Mouse (Mus musculus) erythroblast, embryonic 14.5 days (primary cell): ENCODE measurements around the gene Olfr1058. TPM values are rescaled to one million over a fixed set of nuclear protein-coding genes. Genes with fewer than 3 reads are reported as not detected.
"Not testable (repeated sequence)": the region's sequence is repeated elsewhere in the genome, so short reads cannot be mapped to it uniquely, and the experiment has no call there.

Source experiments
- H3K27me3 ChIP-seq: 2 replicates; pipeline ENCODE4 v1.6.1; 2012; ENCODE audit warnings: inconsistent platforms; ENCODE audit not compliant: control insufficient read depth
- H3K36me3 ChIP-seq: 2 replicates; pipeline ENCODE4 v1.6.1; 2012; ENCODE audit warnings: mild to moderate bottlenecking, inconsistent platforms; ENCODE audit not compliant: control insufficient read depth
- H3K4me1 ChIP-seq: 2 replicates; pipeline ENCODE4 v1.6.1; 2012; ENCODE audit warnings: inconsistent platforms; ENCODE audit not compliant: control insufficient read depth
- H3K4me3 ChIP-seq: replicated peaks from 2 replicates; pipeline ENCODE3; 2012; ENCODE audit warnings: moderate library complexity, mild to moderate bottlenecking, inconsistent platforms
- H3K9me3 ChIP-seq: 2 replicates; pipeline ENCODE4 v1.6.1; 2012; ENCODE audit warnings: low read length, inconsistent platforms, mixed read lengths; ENCODE audit not compliant: control insufficient read depth
- GATA1 ChIP-seq: IDR thresholded peaks from 2 replicates; pipeline ENCODE4 v1.6.1; 2012; ENCODE audit warnings: low read length, inconsistent platforms, mixed read lengths
- TAL1 ChIP-seq: IDR thresholded peaks from 3 replicates; pipeline ENCODE4 v1.6.1; 2012; ENCODE audit warnings: low read length, inconsistent platforms, mixed read lengths
- polyA plus RNA-seq: library from polyadenylated mRNA; stranded (reverse); fragments of >175 nt; gene quantifications from 2 replicates; pipeline ENCODE4 v1.2.3, GENCODE M21; 2012

The Olfr1058 gene
- polyA plus RNA-seq, result not detected in 2 replicates

DNA sequence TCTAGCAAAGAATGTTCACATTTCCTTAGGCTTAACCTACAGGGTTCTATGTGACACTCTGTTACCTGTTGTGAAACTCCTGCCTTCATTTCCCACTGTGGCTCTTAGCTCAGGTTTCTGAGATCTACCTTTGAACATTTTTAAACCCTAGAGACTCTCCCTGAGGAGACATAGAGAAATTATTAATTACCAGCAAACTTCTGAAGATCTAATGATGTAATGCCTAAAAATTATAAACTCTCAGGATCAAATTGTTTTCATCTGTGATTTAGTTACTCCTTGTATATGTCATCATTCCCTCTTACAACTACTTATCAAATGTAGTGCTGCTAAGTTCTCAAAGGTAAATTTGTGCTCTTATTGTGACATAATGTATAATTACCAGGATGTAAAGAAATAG lies at the start of gene Olfr1058:
Gene Olfr1058 (minus strand): TSS at position 101 of the 400 bp plus-strand sequence.
- not testable (repeated sequence) for H3K4me3 ChIP-seq, H3K36me3 ChIP-seq, H3K27me3 ChIP-seq, H3K4me1 ChIP-seq, H3K9me3 ChIP-seq

DNA sequence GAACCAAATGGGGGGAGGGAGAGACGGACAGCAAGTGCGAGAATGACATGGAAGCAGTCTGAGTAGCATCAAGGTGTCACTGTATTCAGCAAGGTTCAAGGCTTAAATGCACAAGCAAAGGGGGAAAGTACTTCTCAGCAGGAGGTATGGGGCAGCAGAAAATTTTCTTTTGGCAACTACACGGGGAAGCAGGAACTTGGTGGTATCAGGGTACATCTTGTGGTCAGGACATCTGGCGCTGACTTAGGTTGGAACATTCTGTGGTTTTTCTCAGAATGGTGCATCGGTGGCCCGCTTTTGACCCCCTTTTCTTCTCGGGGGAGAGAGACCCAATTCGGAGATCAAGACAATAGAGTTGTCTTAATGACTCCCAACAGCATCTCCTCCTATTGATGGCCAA lies 40.1 kb upstream of the Olfr1058 start:
- not testable (repeated sequence) for H3K4me3 ChIP-seq, H3K27me3 ChIP-seq, H3K36me3 ChIP-seq, H3K4me1 ChIP-seq, H3K9me3 ChIP-seq

DNA sequence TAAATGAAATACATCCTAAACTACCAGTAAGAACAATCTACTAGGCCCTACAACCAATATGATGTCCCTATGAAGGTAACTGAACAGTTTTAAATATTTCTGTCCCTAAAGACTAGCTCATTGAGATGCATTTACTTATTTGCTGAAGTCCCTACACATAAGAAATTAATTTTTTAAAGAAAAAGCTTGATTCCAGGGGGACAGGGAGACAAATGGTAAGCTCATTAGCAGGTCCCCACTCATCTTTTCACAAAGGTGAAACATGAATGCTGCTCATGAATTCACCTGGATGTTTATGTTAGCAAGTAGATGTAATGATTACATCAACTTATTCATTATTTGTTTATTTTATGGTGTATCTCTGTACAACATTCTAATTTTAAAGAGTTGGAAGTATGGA lies 38.3 kb upstream of the Olfr1058 start, which contains the start of gene Olfr1062:
Gene Olfr1062 (minus strand): TSS at position 101 of the 400 bp plus-strand sequence.
- H3K4me3 ChIP-seq, H3K36me3 ChIP-seq, H3K4me1 ChIP-seq, H3K9me3 ChIP-seq, H3K27me3 ChIP-seq: not testable (repeated sequence)

DNA sequence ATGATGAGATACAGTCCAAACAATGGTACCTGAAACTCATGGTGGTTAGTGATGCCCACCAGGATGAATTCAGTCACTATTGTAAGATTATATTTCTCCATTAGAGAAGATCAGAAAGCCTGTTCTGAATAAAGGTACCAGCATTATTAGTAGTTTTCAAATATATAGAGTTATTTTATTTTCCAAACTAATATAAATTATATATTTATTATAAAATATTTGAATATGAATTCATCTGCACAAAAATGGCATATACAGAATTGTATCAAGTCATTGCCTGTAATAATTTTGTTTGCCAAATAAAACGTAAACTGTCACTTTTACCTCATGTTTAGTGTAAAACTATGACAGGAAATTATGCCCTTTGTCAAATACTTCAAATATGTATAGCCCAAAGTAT lies 25.6 kb upstream of the Olfr1058 start, which contains the start of gene Olfr1061:
Gene Olfr1061 (minus strand): TSS at position 101 of the 400 bp plus-strand sequence.
- Histone ChIP-seq H3K27me3 (no peaks in the 10 kb centered on the region), H3K4me1 (no peaks in the 10 kb centered on the region), H3K9me3 (no peaks in the 10 kb centered on the region), H3K36me3 (no peaks in the 10 kb centered on the region), H3K4me3 (no peak within 1 kb of the TSS)
- TF ChIP-seq GATA1 (no peak), TAL1 (no peak)

DNA sequence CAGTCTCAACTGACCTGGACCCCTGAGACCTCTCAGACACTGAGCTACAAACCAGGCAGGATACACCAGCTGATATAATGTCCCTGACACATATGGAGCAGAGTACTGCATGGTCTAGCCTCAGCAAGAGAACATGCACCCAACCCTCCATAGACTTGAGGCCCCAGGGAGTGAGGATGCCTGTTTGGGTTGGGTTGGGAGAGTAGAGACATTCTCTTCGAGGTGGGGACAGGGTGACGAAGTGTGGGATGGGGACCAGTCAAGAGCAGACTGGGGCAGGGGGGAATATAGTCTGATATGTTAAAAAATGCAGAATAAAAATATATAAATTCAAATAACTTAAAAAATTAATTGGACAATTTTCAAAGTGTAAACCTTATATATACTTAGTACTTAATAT lies 6.8 kb upstream of the Olfr1058 start:
- no peak for TF ChIP-seq TAL1
- no peak for TF ChIP-seq GATA1
- no peaks in the 10 kb centered on the region for H3K4me1 ChIP-seq
- no peaks in the 10 kb centered on the region for H3K36me3 ChIP-seq
- H3K27me3 ChIP-seq, result no peaks in the 10 kb centered on the region
- peaks cover 4% of the 10 kb centered on the region; the same call in 1 of the 2 replicates for H3K9me3 ChIP-seq
- no peak overlapping the region for H3K4me3 ChIP-seq

DNA sequence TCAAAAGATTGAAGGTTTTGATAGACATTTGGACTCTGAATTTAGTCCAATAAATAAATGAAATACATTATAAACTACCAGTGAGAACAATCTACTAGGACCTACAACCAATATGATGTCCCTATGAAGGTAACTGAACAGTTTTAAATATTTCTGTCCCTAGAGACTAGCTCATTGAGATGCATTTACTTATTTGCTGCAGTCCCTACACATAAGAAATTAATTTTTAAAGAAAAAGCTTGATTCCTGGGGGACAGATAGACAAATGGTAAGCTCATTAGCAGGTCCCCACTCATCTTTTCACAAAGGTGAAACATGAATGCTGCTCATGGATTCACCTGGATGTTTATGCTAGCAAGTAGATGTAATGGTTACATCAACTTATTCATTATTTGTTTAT lies 10.1 kb downstream of the Olfr1058 start, which contains the start of gene Olfr1057:
Gene Olfr1057 (minus strand): TSS at position 101 of the 400 bp plus-strand sequence.
- H3K36me3 ChIP-seq, result no peaks in the 10 kb centered on the region
- no peaks in the 10 kb centered on the region for H3K4me1 ChIP-seq
- TF ChIP-seq GATA1 (no peak), TAL1 (no peak)
- peaks cover 2% of the 10 kb centered on the region; the same call in 1 of the 2 replicates for H3K9me3 ChIP-seq
- no peaks in the 10 kb centered on the region for H3K27me3 ChIP-seq
- H3K4me3 ChIP-seq, result no peak within 1 kb of the TSS

DNA sequence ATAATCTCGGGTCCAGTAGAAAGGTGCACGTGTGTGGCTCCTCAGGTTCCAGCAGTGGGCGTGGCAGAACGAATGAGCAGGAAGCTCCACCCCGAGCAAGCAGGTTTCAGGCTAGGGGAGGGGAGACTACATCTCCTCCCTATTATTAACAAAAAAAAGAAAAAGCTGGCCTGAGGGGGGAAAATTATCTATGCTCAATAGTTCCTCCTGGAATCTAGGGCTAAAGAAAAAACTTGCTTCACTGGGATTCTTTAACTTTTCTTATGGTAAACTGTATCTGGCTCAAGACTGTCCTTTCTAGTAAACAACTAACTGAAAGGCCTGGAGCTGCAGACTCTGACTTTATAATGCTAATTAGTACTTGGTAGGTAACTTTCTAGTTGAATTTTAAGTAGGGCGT lies 22.0 kb downstream of the Olfr1058 start:
- H3K4me1 ChIP-seq, result not testable (repeated sequence)

DNA sequence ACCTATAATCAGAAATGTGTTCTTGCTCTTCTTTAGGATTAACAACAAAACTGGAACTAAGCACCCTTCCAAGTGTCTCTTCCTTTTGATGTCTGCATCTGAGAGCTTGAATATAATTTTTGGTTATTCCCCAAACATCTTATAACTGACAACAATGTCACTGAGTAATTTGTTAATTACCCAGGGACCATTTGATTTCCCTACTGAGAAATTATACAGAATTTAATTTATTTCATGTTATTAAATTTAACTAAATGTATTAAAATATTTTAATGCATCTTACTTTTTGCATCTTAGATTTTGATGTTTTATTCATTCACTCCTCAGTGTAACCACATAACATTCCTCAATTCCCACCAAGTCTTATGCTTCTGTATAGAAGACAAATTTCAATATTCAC lies 26.0 kb downstream of the Olfr1058 start, which contains the start of gene Olfr1056:
Gene Olfr1056 (minus strand): TSS at position 101 of the 400 bp plus-strand sequence.
- TF ChIP-seq TAL1, result no peak
- no peak for TF ChIP-seq GATA1
- Histone ChIP-seq H3K36me3 (no peaks in the 10 kb centered on the region), H3K4me1 (no peaks in the 10 kb centered on the region), H3K9me3 (peaks cover 4% of the 10 kb centered on the region; the same call in 1 of the 2 replicates), H3K27me3 (no peaks in the 10 kb centered on the region), H3K4me3 (no peak within 1 kb of the TSS)

More for the DNA sequence above, 22.0 kb downstream of the Olfr1058 start:
- H3K36me3 ChIP-seq, H3K4me3 ChIP-seq, H3K27me3 ChIP-seq, H3K9me3 ChIP-seq: not testable (repeated sequence)

DNA sequence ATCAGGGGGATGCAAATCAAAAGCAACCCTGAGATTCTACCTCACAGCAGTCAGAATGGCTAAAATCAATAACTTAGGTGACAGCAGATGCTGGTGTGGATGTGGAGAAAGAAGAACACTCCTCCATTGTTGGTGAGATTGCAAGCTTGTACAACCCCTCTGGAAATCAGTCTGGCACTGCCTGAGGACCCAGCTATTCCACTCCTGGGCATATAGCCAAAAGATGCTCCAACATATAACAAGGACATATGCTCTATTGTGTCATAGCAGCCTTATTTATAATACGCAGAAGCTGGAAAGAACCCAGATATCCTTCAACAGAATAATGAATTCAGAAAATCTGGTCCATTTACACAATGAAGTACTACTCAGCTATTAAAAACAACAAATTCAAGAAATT lies 36.6 kb downstream of the Olfr1058 start:
- H3K27me3 ChIP-seq, H3K9me3 ChIP-seq, H3K4me3 ChIP-seq, H3K4me1 ChIP-seq, H3K36me3 ChIP-seq: not testable (repeated sequence)

DNA sequence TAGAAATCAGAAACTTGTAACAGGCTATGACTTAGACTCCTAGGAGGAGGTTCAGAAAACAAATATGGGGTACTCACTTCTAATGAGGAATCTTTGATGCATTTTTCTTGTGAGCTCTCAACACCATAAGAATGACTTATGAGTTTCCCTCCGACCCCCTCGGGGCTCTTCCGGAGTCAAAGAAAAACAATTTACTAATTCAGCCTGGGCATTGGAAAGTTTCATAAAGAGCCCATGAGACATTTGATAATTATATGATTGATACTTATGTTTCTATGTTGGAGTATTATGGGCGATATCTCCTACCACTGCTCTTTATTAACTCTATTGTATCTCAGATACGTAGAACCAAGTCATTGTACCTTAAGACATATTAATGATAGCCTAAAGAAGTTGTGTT lies 38.2 kb downstream of the Olfr1058 start, which contains the start of gene Olfr1055:
Gene Olfr1055 (minus strand): TSS at position 101 of the 400 bp plus-strand sequence.
- Histone ChIP-seq H3K4me1 (no peaks in the 10 kb centered on the region), H3K4me3 (no peak within 1 kb of the TSS), H3K36me3 (no peaks in the 10 kb centered on the region), H3K27me3 (no peaks in the 10 kb centered on the region), H3K9me3 (no peaks in the 10 kb centered on the region)
- TF ChIP-seq GATA1 (no peak), TAL1 (no peak)
